Mouse (Mus musculus): ENCODE data around the gene Rab37. TPM values are rescaled to one million over a fixed set of nuclear protein-coding genes. Genes with fewer than 3 reads are reported as not detected.

Gene Rab37
- polyA plus RNA-seq, 1 experiment from 2014 or later = 1.4 TPM

GRCm38 (mm10) chr11:115092140-115092539, 909 bp downstream of the Rab37 start:
- Histone ChIP-seq H3K27me3 (peaks cover 47% of the 10 kb centered on the region), H3K36me3 (no peaks in the 10 kb centered on the region), H3K4me2 (replicated peaks) (no peak overlapping the region), H3K27ac (no peak overlapping the region), H3K9me3 (peaks cover 6% of the 10 kb centered on the region; the same call in 1 of the 2 replicates), H3K4me3 (no peak overlapping the region), H3K9ac (no peak overlapping the region), H3K4me1 (peaks cover 9% of the 10 kb centered on the region)
- ATAC-seq (ENCODE audit: low FRiP score, low read depth) = no peak
- 23% methylated on average over 4 of the region's 4 CpGs for WGBS

GRCm38 (mm10) chr11:115098203-115098932, 7.1 kb downstream of the Rab37 start:
- ATAC-seq (ENCODE audit: low FRiP score, low read depth) = no peak
- Histone ChIP-seq H3K9me3 (peaks cover 2% of the 10 kb centered on the region; the same call in 1 of the 2 replicates), H3K27me3 (peaks cover 4% of the 10 kb centered on the region; the same call in 1 of the 2 replicates), H3K27ac (no peak overlapping the region), H3K36me3 (no peaks in the 10 kb centered on the region), H3K4me2 (replicated peaks) (no peak overlapping the region), H3K9ac (no peak overlapping the region), H3K4me1 (peaks cover 35% of the 10 kb centered on the region), H3K4me3 (no peak overlapping the region)
- WGBS = 33% methylated on average over 10 of the region's 10 CpGs

GRCm38 (mm10) chr11:115099241-115099840, 8.1 kb downstream of the Rab37 start:
- Histone ChIP-seq H3K36me3 (no peaks in the 10 kb centered on the region), H3K27ac (no peak overlapping the region), H3K9ac (no peak overlapping the region), H3K27me3 (peaks cover 4% of the 10 kb centered on the region; the same call in 1 of the 2 replicates), H3K9me3 (0 out of 2 replicates have a peak, but pooled peaks cover 4% of the 10 kb centered on the region), H3K4me3 (no peak overlapping the region), H3K4me2 (replicated peaks) (no peak overlapping the region), H3K4me1 (peaks cover 43% of the 10 kb centered on the region)
- WGBS = 23% methylated on average over 16 of the region's 16 CpGs
- no peak for ATAC-seq (ENCODE audit: low FRiP score, low read depth)

- Histone ChIP-seq H3K27ac (no peak overlapping the region), H3K9ac (no peak overlapping the region), H3K9me3 (0 out of 2 replicates have a peak, but pooled peaks cover 4% of the 10 kb centered on the region), H3K36me3 (no peaks in the 10 kb centered on the region), H3K4me2 (replicated peaks) (no peak overlapping the region), H3K4me1 (peaks cover 44% of the 10 kb centered on the region), H3K4me3 (no peak overlapping the region), H3K27me3 (peaks cover 4% of the 10 kb centered on the region; the same call in 1 of the 2 replicates)
- ATAC-seq (ENCODE audit: low FRiP score, low read depth) = no peak
- 61% methylated on average over 5 of the region's 5 CpGs for WGBS
Measured at GRCm38 (mm10) chr11:115100032-115100621, 8.9 kb downstream of the Rab37 start.

GRCm38 (mm10) chr11:115100741-115101140, 9.5 kb downstream of the Rab37 start:
- Histone ChIP-seq H3K4me1 (peaks cover 44% of the 10 kb centered on the region), H3K27ac (no peak overlapping the region), H3K4me2 (replicated peaks) (no peak overlapping the region), H3K9me3 (0 out of 2 replicates have a peak, but pooled peaks cover 4% of the 10 kb centered on the region), H3K27me3 (peaks cover 4% of the 10 kb centered on the region; the same call in 1 of the 2 replicates), H3K36me3 (no peaks in the 10 kb centered on the region), H3K4me3 (no peak overlapping the region), H3K9ac (no peak overlapping the region)
- 10% methylated on average over 7 of the region's 7 CpGs for WGBS
- ATAC-seq (ENCODE audit: low FRiP score, low read depth) = no peak

GRCm38 (mm10) chr11:115101615-115102051, 10.4 kb downstream of the Rab37 start:
- no peak overlapping the region for H3K4me3 ChIP-seq
- H3K36me3 ChIP-seq = no peaks in the 10 kb centered on the region
- 38% methylated on average over 6 of the region's 6 CpGs for WGBS
- no peak for ATAC-seq (ENCODE audit: low FRiP score, low read depth)
- peaks cover 4% of the 10 kb centered on the region; the same call in 1 of the 2 replicates for H3K27me3 ChIP-seq
- peaks cover 44% of the 10 kb centered on the region for H3K4me1 ChIP-seq
- H3K27ac ChIP-seq = no peak overlapping the region
- H3K4me2 ChIP-seq (replicated peaks) = no peak overlapping the region
- H3K9me3 ChIP-seq = 0 out of 2 replicates have a peak, but pooled peaks cover 4% of the 10 kb centered on the region
- no peak overlapping the region for H3K9ac ChIP-seq

GRCm38 (mm10) chr11:115102116-115102515, 10.9 kb downstream of the Rab37 start:
- Histone ChIP-seq H3K4me1 (peaks cover 46% of the 10 kb centered on the region), H3K4me2 (replicated peaks) (no peak overlapping the region), H3K4me3 (no peak overlapping the region), H3K36me3 (no peaks in the 10 kb centered on the region), H3K27ac (no peak overlapping the region), H3K9me3 (0 out of 2 replicates have a peak, but pooled peaks cover 4% of the 10 kb centered on the region), H3K9ac (no peak overlapping the region), H3K27me3 (peaks cover 4% of the 10 kb centered on the region; the same call in 1 of the 2 replicates)
- no peak for ATAC-seq (ENCODE audit: low FRiP score, low read depth)
- 79% methylated on average over 9 of the region's 9 CpGs for WGBS

- 0 out of 2 replicates have a peak overlapping the region, but pooled peaks have one; percentile 4 for H3K27ac ChIP-seq
- no peak overlapping the region for H3K4me3 ChIP-seq
- 0 out of 2 replicates have a peak, but pooled peaks cover 4% of the 10 kb centered on the region for H3K9me3 ChIP-seq
- no peaks in the 10 kb centered on the region for H3K27me3 ChIP-seq
- H3K4me1 ChIP-seq = peaks cover 53% of the 10 kb centered on the region
- no peak for ATAC-seq (ENCODE audit: low FRiP score, low read depth)
- WGBS = 57% methylated on average over 25 of the region's 25 CpGs
- H3K9ac ChIP-seq = no peak overlapping the region
- H3K36me3 ChIP-seq = no peaks in the 10 kb centered on the region
- no peak overlapping the region for H3K4me2 ChIP-seq (replicated peaks)
Measured at GRCm38 (mm10) chr11:115103470-115104413, 12.5 kb downstream of the Rab37 start.

- ATAC-seq (ENCODE audit: low FRiP score, low read depth) = no peak
- WGBS = 59% methylated on average over 8 of the region's 8 CpGs
- H3K9ac ChIP-seq = no peak overlapping the region
Measured at GRCm38 (mm10) chr11:115104769-115105563, 13.7 kb downstream of the Rab37 start.

GRCm38 (mm10) chr11:115106638-115107037, 15.4 kb downstream of the Rab37 start:
- Histone ChIP-seq H3K27ac (no peak overlapping the region), H3K36me3 (no peaks in the 10 kb centered on the region), H3K9me3 (0 out of 2 replicates have a peak, but pooled peaks cover 4% of the 10 kb centered on the region), H3K4me3 (no peak overlapping the region), H3K9ac (no peak overlapping the region), H3K4me2 (replicated peaks) (no peak overlapping the region), H3K27me3 (no peaks in the 10 kb centered on the region), H3K4me1 (peaks cover 26% of the 10 kb centered on the region)
- ATAC-seq (ENCODE audit: low FRiP score, low read depth) = no peak
- WGBS = 73% methylated on average over 2 of the region's 2 CpGs

More at GRCm38 (mm10) chr11:115104769-115105563, 13.7 kb downstream of the Rab37 start:
- Histone ChIP-seq H3K27ac (no peak overlapping the region), H3K4me2 (replicated peaks) (no peak overlapping the region), H3K36me3 (no peaks in the 10 kb centered on the region), H3K4me3 (no peak overlapping the region), H3K27me3 (no peaks in the 10 kb centered on the region), H3K4me1 (peaks cover 41% of the 10 kb centered on the region), H3K9me3 (0 out of 2 replicates have a peak, but pooled peaks cover 4% of the 10 kb centered on the region)

All from limb, embryonic 13.5 days (tissue).